Mouse (Mus musculus): ENCODE measurements around the gene Chst11. TPM values are rescaled to one million over a fixed set of nuclear protein-coding genes. Genes with fewer than 3 reads are reported as not detected.
A peak's percentile ranks its signal among the peaks of the same experiment; 100 is the strongest.

Chst11 gene
- polyA plus RNA-seq, 1 experiment from 2014 or later = 2.6 TPM

DNA sequence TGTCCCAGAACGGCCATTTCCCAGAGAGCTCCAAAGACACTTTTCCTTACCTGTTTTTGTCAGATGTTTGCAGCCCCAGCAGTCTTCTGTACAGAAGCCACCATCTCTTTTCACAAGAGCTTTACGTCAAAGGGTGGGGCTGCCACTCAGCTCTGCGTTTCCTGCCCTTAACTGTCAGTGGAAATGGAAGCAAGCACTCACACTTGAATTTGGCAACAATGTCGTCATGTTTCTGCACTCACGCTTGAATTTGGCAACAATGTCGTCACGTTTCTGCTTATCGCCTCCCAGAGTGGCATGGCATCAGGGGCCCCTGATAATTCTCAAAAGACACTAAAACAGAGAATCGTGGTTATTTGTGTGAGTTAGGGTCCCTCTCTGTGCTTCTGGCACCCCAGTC, 168.6 kb downstream of the Chst11 start:
- 0 out of 2 replicates have a peak, but pooled peaks cover 2% of the 10 kb centered on the region for H3K36me3 ChIP-seq
- ATAC-seq (ENCODE audit: low read depth) = no peak
- no peaks in the 10 kb centered on the region for H3K27me3 ChIP-seq
- no peak overlapping the region for H3K4me3 ChIP-seq
- WGBS = 93% methylated on average over 9 of the region's 9 CpGs
- peaks cover 42% of the 10 kb centered on the region for H3K4me1 ChIP-seq (replicated peaks)
- no peaks in the 10 kb centered on the region for H3K9me3 ChIP-seq
- no peak overlapping the region for H3K4me2 ChIP-seq
- no peak overlapping the region for H3K9ac ChIP-seq
- H3K27ac ChIP-seq (replicated peaks) = no peak overlapping the region

DNA sequence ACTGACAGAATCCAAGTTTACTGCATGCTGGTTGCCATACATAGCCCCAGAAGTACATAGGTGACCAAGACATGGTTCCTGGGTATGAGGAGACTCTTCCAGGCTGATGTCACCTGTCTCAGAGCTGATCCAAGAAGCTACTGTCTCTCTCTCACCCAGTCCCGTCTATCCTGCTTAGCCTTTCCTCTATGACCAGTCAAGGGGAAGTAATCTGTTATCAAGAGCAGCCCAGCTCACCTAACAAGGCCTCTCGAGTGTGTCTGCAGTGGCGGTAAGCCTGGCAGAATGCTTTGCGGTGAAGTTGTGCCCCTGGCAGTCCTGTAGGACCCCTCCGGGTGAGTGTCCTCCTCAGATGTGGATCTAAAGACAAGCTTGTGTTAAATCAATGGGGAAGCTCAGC, 172.0 kb downstream of the Chst11 start:
- WGBS = 83% methylated on average over 5 of the region's 5 CpGs
- ATAC-seq (ENCODE audit: low read depth) = no peak
- H3K36me3 ChIP-seq = 0 out of 2 replicates have a peak, but pooled peaks cover 2% of the 10 kb centered on the region

DNA sequence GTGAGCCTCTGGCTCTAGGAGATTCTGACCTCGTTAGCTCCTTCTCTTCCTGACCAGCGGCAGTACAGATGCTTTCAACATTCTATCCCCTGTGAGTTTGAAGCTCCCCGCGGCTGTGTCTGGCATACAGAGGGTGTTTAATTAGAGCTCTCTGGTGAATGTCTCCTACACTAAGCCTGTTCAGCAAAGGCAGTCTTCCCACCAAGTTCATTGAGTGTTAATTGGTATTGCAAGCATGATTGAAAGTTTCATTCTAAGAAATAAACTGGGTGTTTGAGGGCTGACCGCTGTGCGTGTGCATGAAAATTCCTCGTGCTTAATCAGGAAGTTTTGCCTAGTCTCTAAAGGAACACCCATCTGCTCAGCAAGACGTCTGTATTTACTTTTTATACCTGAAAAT, 173.0 kb downstream of the Chst11 start:
- WGBS = 70% methylated on average over 8 of the region's 8 CpGs
- H3K9me3 ChIP-seq = no peaks in the 10 kb centered on the region
- H3K27ac ChIP-seq (replicated peaks) = no peak overlapping the region
- H3K4me2 ChIP-seq = no peak overlapping the region
- no peaks in the 10 kb centered on the region for H3K27me3 ChIP-seq
- ATAC-seq (ENCODE audit: low read depth) = no peak
- 0 out of 2 replicates have a peak, but pooled peaks cover 2% of the 10 kb centered on the region for H3K36me3 ChIP-seq
- H3K9ac ChIP-seq = no peak overlapping the region
- no peak overlapping the region for H3K4me3 ChIP-seq
- peaks cover 32% of the 10 kb centered on the region for H3K4me1 ChIP-seq (replicated peaks)

More for the DNA sequence above, 172.0 kb downstream of the Chst11 start:
- H3K27ac ChIP-seq (replicated peaks) = no peak overlapping the region
- H3K4me2 ChIP-seq = no peak overlapping the region
- no peak overlapping the region for H3K9ac ChIP-seq
- no peaks in the 10 kb centered on the region for H3K9me3 ChIP-seq
- H3K4me3 ChIP-seq = no peak overlapping the region
- H3K4me1 ChIP-seq (replicated peaks) = peaks cover 25% of the 10 kb centered on the region
- no peaks in the 10 kb centered on the region for H3K27me3 ChIP-seq

DNA sequence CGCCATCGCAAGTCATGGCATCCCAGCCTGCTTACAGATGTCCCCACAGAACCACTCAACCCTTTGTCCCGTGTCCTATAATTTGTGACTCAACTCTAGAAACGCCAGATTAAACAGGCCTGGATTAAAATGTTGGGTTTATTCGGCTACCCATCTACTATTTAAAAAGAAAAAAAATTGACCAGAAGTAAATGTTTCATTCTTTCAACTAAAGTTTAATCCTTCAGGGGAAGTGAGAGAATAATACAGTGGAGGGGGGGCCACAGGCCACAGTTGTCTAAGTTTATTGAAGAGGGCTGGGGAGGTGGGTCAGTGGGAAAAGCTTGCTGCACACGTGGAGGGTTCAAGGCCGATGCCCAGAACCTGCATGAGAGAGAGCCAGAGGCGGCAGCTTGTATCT, 173.9 kb downstream of the Chst11 start:
- Histone ChIP-seq H3K27me3 (no peaks in the 10 kb centered on the region), H3K27ac (replicated peaks) (no peak overlapping the region), H3K36me3 (0 out of 2 replicates have a peak, but pooled peaks cover 2% of the 10 kb centered on the region), H3K9ac (no peak overlapping the region), H3K4me2 (no peak overlapping the region), H3K9me3 (no peaks in the 10 kb centered on the region), H3K4me1 (replicated peaks) (peaks cover 38% of the 10 kb centered on the region), H3K4me3 (no peak overlapping the region)
- 89% methylated on average over 8 of the region's 8 CpGs for WGBS
- ATAC-seq (ENCODE audit: low read depth) = no peak

DNA sequence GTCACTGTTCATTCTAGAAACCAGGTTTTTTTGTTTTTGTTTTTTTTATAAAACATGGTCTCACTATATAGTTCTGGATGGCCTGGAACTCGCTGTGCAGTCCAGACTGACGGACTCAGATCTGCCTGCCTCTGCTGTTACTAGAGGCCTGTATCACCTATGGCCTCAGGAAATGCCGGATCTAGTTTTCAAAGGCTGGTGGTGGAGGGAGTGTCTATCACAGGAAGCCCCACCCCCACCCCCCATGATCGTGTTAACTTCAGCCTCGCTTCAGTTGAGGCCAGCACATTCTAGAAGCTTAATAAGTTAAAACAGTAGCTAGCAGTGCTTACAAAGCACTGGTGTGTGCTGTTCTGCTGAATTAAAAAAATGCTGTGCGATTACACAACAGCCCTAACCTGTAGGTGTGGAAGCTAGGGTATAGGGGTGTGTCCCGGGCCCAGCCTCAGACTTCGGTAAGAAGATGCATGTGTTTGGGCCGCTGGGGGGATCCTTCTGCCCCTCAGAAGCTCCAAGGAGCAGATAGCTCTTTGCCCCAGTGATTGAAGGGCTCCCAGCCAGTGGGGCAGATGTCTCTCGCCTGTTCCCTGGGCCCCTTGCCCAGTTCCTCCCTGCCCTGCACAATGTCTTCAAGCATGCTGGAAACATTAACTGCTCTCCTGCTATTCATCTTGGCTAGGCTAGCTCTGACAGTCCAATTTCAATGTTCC, 176.5 kb downstream of the Chst11 start:
- 62% methylated on average over 10 of the region's 10 CpGs for WGBS
- peak; percentile 24; the same call in 1 of the 2 replicates for ATAC-seq (ENCODE audit: low read depth)
- Histone ChIP-seq H3K36me3 (no peaks in the 10 kb centered on the region), H3K4me2 (no peak overlapping the region), H3K4me3 (no peak overlapping the region), H3K9ac (no peak overlapping the region), H3K9me3 (no peaks in the 10 kb centered on the region), H3K27ac (replicated peaks) (peak overlapping the region; percentile 52), H3K27me3 (no peaks in the 10 kb centered on the region), H3K4me1 (replicated peaks) (peaks cover 39% of the 10 kb centered on the region)

DNA sequence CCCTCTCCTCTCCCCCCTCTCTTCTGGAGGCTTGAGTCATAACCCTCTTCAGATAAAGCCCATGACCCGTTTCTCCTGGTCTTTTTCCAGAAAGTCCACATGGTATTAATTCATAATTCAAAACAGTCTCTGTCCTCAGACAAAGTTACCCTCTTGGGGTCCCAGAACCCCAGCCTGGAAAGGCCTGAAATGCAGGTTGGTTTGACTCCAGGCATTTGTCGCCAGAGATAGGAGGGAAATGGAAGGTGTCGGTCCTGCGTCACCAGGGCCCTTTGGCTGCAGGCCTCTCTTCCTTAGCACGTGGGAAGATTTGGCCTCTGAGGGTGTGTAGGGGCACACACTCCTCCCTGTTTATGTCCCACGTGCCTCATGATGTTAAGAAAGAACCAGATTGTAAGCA, 178.6 kb downstream of the Chst11 start:
- no peak overlapping the region for H3K4me2 ChIP-seq
- H3K4me1 ChIP-seq (replicated peaks) = peaks cover 42% of the 10 kb centered on the region
- H3K4me3 ChIP-seq = no peak overlapping the region
- no peaks in the 10 kb centered on the region for H3K27me3 ChIP-seq
- WGBS = 76% methylated on average over 6 of the region's 6 CpGs
- H3K36me3 ChIP-seq = no peaks in the 10 kb centered on the region
- no peaks in the 10 kb centered on the region for H3K9me3 ChIP-seq
- H3K9ac ChIP-seq = no peak overlapping the region
- no peak overlapping the region for H3K27ac ChIP-seq (replicated peaks)
- ATAC-seq (ENCODE audit: low read depth) = no peak

DNA sequence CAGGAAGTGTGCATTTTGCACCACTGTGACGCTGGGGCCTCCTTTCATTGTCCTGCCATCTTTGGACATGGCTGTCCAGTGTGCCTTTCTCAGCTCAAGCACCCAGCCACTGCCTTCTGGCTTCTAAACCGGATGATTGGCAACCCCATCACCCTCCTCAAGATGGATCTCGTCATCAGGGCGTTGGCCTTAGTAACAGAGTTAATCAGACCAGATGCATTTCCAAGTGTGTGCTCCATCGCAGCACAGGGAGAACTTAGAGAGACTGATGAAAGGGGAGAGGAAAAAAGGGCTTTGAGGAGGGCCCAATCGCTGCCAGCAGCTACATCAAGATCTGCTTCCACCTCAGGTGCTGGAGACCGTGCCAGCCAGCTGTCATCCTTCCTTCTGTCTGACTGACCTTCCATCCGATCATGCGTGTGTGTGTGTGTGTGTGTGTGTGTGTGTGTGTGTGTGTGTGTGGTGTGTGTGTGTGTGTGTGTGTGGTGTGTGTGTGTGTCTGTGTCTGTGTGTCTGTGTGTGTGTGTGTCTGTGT, 179.7 kb downstream of the Chst11 start:
- H3K9me3 ChIP-seq = no peaks in the 10 kb centered on the region
- H3K4me2 ChIP-seq = no peak overlapping the region
- peaks cover 43% of the 10 kb centered on the region for H3K4me1 ChIP-seq (replicated peaks)
- no peak overlapping the region for H3K27ac ChIP-seq (replicated peaks)
- 84% methylated on average over 9 of the region's 9 CpGs for WGBS
- H3K36me3 ChIP-seq = no peaks in the 10 kb centered on the region
- no peak overlapping the region for H3K4me3 ChIP-seq
- no peak for ATAC-seq (ENCODE audit: low read depth)
- H3K27me3 ChIP-seq = no peaks in the 10 kb centered on the region
- no peak overlapping the region for H3K9ac ChIP-seq

DNA sequence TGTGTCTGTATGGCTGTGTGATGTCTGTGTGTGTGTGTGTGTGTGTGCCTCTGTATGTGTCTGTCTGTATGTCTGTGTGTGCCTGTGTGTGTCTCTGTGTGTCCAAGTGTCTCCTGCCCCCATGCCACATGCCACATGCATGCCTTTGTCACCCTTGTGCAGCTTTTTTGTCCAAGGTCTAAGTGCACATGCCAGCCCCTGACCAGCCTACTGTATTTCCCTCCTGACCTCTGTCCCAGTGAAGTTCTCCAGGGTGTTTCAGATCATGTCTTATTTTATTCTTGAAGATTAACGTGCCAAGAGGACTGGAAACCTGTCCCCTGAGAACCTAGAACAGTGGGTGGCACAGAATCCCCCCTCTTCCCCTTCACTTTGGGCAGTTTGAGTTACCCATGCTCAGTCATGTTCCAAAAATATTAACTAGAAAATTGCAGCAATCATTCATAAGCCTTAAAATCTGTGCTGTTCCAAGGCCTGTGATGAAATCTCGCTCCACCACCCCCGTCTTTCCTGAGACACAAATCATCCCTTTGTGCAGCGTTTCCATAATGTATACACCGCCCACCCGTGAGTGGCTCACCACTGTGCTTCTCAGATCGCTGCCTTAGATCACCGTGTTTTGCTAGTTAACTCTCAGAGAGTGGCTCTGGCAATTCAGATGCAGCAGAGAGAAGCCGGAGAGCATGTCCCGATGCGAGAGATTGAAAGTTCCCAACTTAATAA, 180.4 kb downstream of the Chst11 start:
- Histone ChIP-seq H3K4me2 (no peak overlapping the region), H3K27me3 (no peaks in the 10 kb centered on the region), H3K9me3 (no peaks in the 10 kb centered on the region), H3K4me3 (no peak overlapping the region), H3K36me3 (no peaks in the 10 kb centered on the region), H3K4me1 (replicated peaks) (peaks cover 43% of the 10 kb centered on the region), H3K27ac (replicated peaks) (no peak overlapping the region), H3K9ac (no peak overlapping the region)
- whole genome bisulfite sequencing = 62% methylated on average over 11 of the region's 11 CpGs
- ATAC-seq (ENCODE audit: low read depth) = no peak

DNA sequence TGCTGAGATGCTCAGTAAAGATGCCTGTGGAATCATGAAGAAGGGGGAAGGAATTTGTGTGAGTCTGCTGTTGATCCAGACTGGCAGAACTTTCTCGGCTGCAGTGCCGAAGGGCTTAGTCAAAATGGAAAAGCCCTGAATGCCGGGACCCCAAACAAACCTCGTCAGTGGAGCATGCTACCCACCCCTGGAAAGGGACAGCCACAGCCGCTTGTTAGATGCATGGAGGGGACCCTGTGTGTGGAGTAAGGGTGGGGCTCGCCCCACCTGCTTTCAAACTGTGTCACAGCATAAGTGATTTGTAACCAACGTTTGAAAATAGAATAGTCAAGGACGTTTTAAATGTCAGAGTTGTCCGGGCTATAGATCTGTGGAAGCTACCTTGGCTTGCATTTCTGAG, 181.0 kb downstream of the Chst11 start:
- ATAC-seq (ENCODE audit: low read depth) = no peak
- Histone ChIP-seq H3K4me3 (no peak overlapping the region), H3K4me1 (replicated peaks) (peaks cover 40% of the 10 kb centered on the region), H3K27ac (replicated peaks) (no peak overlapping the region), H3K27me3 (no peaks in the 10 kb centered on the region), H3K9ac (no peak overlapping the region), H3K36me3 (no peaks in the 10 kb centered on the region), H3K4me2 (no peak overlapping the region), H3K9me3 (no peaks in the 10 kb centered on the region)
- 75% methylated on average over 9 of the region's 9 CpGs for WGBS

DNA sequence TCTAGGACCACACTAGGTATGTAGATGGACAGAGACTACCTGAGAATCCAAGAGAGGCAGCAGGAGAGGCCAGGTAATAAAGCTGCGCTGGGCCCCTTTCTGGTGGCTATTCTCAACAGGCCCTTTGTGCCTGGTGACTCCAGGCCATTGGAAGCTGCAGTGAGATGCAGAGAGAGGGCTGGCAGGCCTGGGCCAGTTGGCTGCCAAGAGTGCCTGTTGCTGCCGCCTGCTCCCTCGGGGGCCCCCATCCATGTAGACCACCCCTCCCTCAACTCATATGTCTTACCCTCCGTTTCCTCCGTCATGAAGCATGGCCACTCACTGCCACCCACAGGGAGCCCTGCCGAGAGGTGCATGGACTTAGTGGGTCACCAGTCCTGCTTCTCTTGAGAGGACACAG, 182.2 kb downstream of the Chst11 start:
- no peak for ATAC-seq (ENCODE audit: low read depth)
- Histone ChIP-seq H3K9me3 (no peaks in the 10 kb centered on the region), H3K4me2 (no peak overlapping the region), H3K4me3 (no peak overlapping the region), H3K27ac (replicated peaks) (no peak overlapping the region), H3K4me1 (replicated peaks) (peaks cover 28% of the 10 kb centered on the region), H3K36me3 (no peaks in the 10 kb centered on the region), H3K27me3 (no peaks in the 10 kb centered on the region), H3K9ac (no peak overlapping the region)
- 79% methylated on average over 6 of the region's 6 CpGs for WGBS

DNA sequence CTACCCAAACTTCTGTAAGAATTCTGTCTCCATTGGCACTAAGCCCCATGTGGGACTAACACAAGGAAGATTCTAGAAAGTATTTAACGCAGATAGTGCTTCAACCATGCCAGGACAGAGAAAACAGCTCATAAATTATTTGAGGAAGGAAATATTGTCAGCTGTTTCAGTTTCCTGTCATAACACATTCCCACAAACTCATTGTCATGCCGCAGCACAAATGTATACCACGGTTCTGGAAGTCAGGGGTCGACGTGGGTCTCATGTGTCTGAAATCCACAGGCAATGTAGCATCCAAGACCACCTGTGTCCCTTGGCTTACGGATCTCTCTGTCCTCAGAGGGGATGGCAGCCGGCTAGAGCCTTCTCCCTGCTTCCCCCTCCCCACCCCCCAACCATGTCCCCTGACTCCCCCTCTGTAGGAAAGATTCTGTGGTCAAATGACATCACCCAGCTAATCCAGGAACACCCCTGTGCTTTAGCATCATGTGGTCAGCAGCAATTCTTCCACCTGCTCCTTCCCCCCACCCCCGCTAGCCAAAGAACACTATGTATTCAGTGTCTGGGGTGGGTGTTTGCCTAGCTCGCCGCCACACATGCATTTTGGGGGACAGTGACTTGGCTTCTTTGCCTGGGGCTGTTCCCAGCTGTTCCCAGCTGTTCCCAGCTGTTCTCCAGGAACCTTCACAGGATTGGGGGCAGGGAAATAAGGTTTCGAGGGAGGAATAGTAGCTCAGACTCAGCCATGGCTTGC, 183.2 kb downstream of the Chst11 start:
- 80% methylated on average over 11 of the region's 11 CpGs for WGBS
- peaks cover 19% of the 10 kb centered on the region for H3K4me1 ChIP-seq (replicated peaks)
- H3K27ac ChIP-seq (replicated peaks) = no peak overlapping the region

DNA sequence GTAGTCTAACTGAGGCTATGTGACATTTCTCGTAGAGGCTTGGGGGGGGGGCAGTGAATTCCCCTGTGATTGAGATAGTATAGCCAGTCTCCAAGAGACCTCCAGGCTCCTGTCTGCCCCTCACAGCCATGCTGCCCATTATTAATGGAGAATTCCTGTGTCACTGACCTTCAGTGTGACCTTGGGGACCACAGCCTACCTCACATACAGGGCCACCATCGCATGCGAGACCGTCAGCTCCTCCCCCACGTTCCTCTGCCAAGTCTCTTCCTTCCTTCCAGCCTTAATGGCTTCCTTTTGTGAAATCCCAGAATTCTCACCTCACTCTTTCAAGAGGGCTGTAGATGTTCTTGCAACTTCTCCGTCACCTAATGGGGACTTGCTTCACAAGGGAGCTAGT, 184.3 kb downstream of the Chst11 start:
- no peaks in the 10 kb centered on the region for H3K36me3 ChIP-seq
- no peak overlapping the region for H3K9ac ChIP-seq
- WGBS = 81% methylated on average over 6 of the region's 6 CpGs

More for the DNA sequence above, 183.2 kb downstream of the Chst11 start:
- no peaks in the 10 kb centered on the region for H3K36me3 ChIP-seq
- H3K4me3 ChIP-seq = no peak overlapping the region
- H3K4me2 ChIP-seq = no peak overlapping the region
- no peak for ATAC-seq (ENCODE audit: low read depth)
- H3K27me3 ChIP-seq = no peaks in the 10 kb centered on the region
- H3K9me3 ChIP-seq = no peaks in the 10 kb centered on the region
- H3K9ac ChIP-seq = no peak overlapping the region

More for the DNA sequence above, 184.3 kb downstream of the Chst11 start:
- H3K27ac ChIP-seq (replicated peaks) = no peak overlapping the region
- H3K27me3 ChIP-seq = no peaks in the 10 kb centered on the region
- H3K4me1 ChIP-seq (replicated peaks) = peaks cover 13% of the 10 kb centered on the region
- H3K4me3 ChIP-seq = no peak overlapping the region
- ATAC-seq (ENCODE audit: low read depth) = no peak
- no peak overlapping the region for H3K4me2 ChIP-seq
- no peaks in the 10 kb centered on the region for H3K9me3 ChIP-seq

All from neural tube, embryonic 13.5 days (tissue).